Mouse (Mus musculus) heart, postnatal 0 days (tissue): Measurements from ENCODE around the gene Kdm2b.
A peak's percentile ranks its signal among the peaks of the same experiment; 100 is the strongest.

Source experiments
- CTCF ChIP-seq: IDR thresholded peaks from 2 replicates; pipeline ENCODE4 v1.5.1; 2016; ENCODE audit warnings: antibody characterized with exemption, control low read depth, low read depth
- EP300 ChIP-seq: IDR thresholded peaks from 2 replicates; pipeline ENCODE4 v1.6.1; 2016; ENCODE audit warnings: antibody characterized with exemption, low read depth

DNA sequence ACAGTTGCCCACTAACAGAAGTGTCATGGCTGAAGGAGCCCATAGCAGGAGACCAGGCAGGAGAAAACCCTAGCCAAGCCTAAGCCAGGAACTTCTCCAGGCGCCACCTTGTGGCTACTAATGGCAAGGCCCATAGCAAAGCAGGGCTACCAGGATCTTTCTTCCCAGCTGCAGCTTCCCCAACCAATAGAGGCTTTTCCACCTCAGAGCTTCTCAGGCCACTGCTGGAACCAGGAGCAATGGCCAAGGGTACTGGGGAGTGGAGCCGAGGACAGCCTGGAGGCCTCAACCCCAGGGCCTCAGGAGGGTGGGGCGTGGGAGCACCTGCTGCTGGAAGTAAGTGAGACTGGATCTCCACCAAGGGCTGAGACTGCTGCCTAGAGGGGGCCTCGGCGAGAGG, 108.3 kb downstream of the Kdm2b start:
- TF ChIP-seq EP300 (no peak), CTCF (peak; percentile 80)
